Mouse (Mus musculus): Measurements from ENCODE around the gene Dusp2. TPM values are rescaled to one million over a fixed set of nuclear protein-coding genes. Genes with fewer than 3 reads are reported as not detected.

The Dusp2 gene
- polyA plus RNA-seq, 1 experiment from 2014 or later: 9.1 TPM

- ATAC-seq (ENCODE audit: insufficient number of reproducible peaks, low FRiP score, low TSS enrichment, low read depth): no peak
- Histone ChIP-seq H3K27me3 (no peaks in the 10 kb centered on the region), H3K9ac (no peak overlapping the region), H3K9me3 (replicated peaks) (no peaks in the 10 kb centered on the region), H3K4me2 (replicated peaks) (no peak overlapping the region), H3K4me3 (replicated peaks) (no peak overlapping the region), H3K4me1 (no peaks in the 10 kb centered on the region), H3K36me3 (no peaks in the 10 kb centered on the region), H3K27ac (replicated peaks) (no peak overlapping the region)
- 67% methylated on average over 3 of the region's 3 CpGs for WGBS
These were observed 43.3 kb downstream of the Dusp2 start for GRCm38 (mm10) chr2:127379250-127379649.

DNA sequence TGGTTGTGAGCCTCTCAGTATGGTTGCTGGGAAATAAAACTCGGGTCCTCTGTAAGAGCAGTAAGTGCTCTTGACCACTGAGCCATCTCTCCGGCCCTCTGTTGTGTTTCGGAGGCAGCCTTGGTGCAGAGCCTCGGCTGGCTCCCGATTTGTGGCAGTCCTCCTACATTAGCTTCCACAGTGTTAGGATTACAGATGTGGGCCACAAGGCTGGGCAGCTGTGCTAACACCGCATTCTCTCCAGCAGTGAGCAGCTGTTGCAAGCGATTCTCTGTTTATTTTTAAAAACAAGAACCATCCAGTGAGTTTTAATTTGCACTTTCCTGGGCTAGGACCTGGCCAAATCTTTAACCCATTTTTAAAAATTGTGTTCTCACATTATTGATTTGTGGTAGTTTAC is 47.9 kb downstream of the Dusp2 start:
- Histone ChIP-seq H3K9me3 (replicated peaks) (no peaks in the 10 kb centered on the region), H3K27me3 (no peaks in the 10 kb centered on the region), H3K9ac (no peak overlapping the region), H3K4me2 (replicated peaks) (no peak overlapping the region), H3K4me3 (replicated peaks) (no peak overlapping the region), H3K36me3 (no peaks in the 10 kb centered on the region), H3K4me1 (no peaks in the 10 kb centered on the region), H3K27ac (replicated peaks) (no peak overlapping the region)
- no peak; the same call in 1 of the 2 replicates for ATAC-seq (ENCODE audit: insufficient number of reproducible peaks, low FRiP score, low TSS enrichment, low read depth)
- 57% methylated on average over 7 of the region's 7 CpGs for WGBS

GRCm38 (mm10) chr2:127387521-127387920 is 51.6 kb downstream of the Dusp2 start:
- Histone ChIP-seq H3K36me3 (no peaks in the 10 kb centered on the region), H3K4me2 (replicated peaks) (no peak overlapping the region), H3K4me3 (replicated peaks) (no peak overlapping the region), H3K4me1 (no peaks in the 10 kb centered on the region), H3K9me3 (replicated peaks) (no peaks in the 10 kb centered on the region), H3K9ac (no peak overlapping the region), H3K27me3 (no peaks in the 10 kb centered on the region), H3K27ac (replicated peaks) (no peak overlapping the region)
- WGBS: 60% methylated on average over 2 of the region's 2 CpGs
- no peak for ATAC-seq (ENCODE audit: insufficient number of reproducible peaks, low FRiP score, low TSS enrichment, low read depth)

Other genes starting within 250 kb of the Dusp2 start
- gene Ncaph, start 202.2 kb upstream of the Dusp2 start, polyA plus RNA-seq (2015; fragmentation: Nextera tagmentation; extraction: Ambion mirVana): 60.2 and 62.2 TPM in 2 replicates
- 27.2 and 27.4 TPM in 2 replicates for gene Itpripl1, start 192.7 kb upstream of the Dusp2 start, polyA plus RNA-seq (2015; fragmentation: Nextera tagmentation; extraction: Ambion mirVana)
- gene 1810024B03Rik, start 127.9 kb upstream of the Dusp2 start, polyA plus RNA-seq (2015; fragmentation: Nextera tagmentation; extraction: Ambion mirVana): 1.9 and 2.3 TPM in 2 replicates
- 48.1 and 50.0 TPM in 2 replicates for gene Snrnp200, start 127.8 kb upstream of the Dusp2 start, polyA plus RNA-seq (2015; fragmentation: Nextera tagmentation; extraction: Ambion mirVana)
- gene Ciao1, start 88.3 kb upstream of the Dusp2 start, polyA plus RNA-seq (2015; fragmentation: Nextera tagmentation; extraction: Ambion mirVana): 65.7 and 73.8 TPM in 2 replicates
- gene Tmem127, start 88.3 kb upstream of the Dusp2 start, polyA plus RNA-seq (2015; fragmentation: Nextera tagmentation; extraction: Ambion mirVana): 30.3 and 30.9 TPM in 2 replicates
- gene Stard7, start 65.9 kb upstream of the Dusp2 start, polyA plus RNA-seq (2015; fragmentation: Nextera tagmentation; extraction: Ambion mirVana): 63.5 and 67.6 TPM in 2 replicates
- gene Astl, start 2.5 kb downstream of the Dusp2 start, polyA plus RNA-seq (2015; fragmentation: Nextera tagmentation; extraction: Ambion mirVana): 0.24 TPM in 1 of 2 replicates, not detected in the other
- 0.30 and 0.33 TPM in 2 replicates for gene Adra2b, start 27.0 kb downstream of the Dusp2 start, polyA plus RNA-seq (2015; fragmentation: Nextera tagmentation; extraction: Ambion mirVana)
- 0.49 and 0.71 TPM in 2 replicates for gene Gpat2, start 89.0 kb downstream of the Dusp2 start, polyA plus RNA-seq (2015; fragmentation: Nextera tagmentation; extraction: Ambion mirVana)
- gene Fahd2a, start 108.4 kb downstream of the Dusp2 start, polyA plus RNA-seq (2015; fragmentation: Nextera tagmentation; extraction: Ambion mirVana): 24.4 and 25.3 TPM in 2 replicates
- gene Kcnip3, start 185.9 kb downstream of the Dusp2 start, polyA plus RNA-seq (2015; fragmentation: Nextera tagmentation; extraction: Ambion mirVana): 2.8 and 4.8 TPM in 2 replicates
- 8.9 and 11.2 TPM in 2 replicates for gene Prom2, start 205.3 kb downstream of the Dusp2 start, polyA plus RNA-seq (2015; fragmentation: Nextera tagmentation; extraction: Ambion mirVana)